Mouse (Mus musculus) liver, adult 2 months (tissue): ENCODE measurements around the gene Vps37b.

Experiments
- CTCF ChIP-seq: fragments of 200-500 bp; IDR thresholded peaks from 2 replicates; pipeline ENCODE4 v1.5.1; 2011; ENCODE audit warnings: low read depth, low read length, control low read depth
- POLR2A ChIP-seq: fragments of 200-500 bp; IDR thresholded peaks from 2 replicates; pipeline ENCODE4 v1.6.1; 2011; ENCODE audit warnings: low read length, control low read depth; ENCODE audit not compliant: insufficient read depth; ENCODE audit errors: extremely low read depth

- no peak for TF ChIP-seq POLR2A
- no peak for TF ChIP-seq CTCF
Measured at GRCm38 (mm10) chr5:124025146-124025545, 6.9 kb downstream of the Vps37b start.
